Mouse (Mus musculus) embryonic facial prominence, embryonic 15.5 days (tissue): ENCODE results near the gene AC129217.1. TPM values are rescaled to one million over a fixed set of nuclear protein-coding genes. Genes with fewer than 3 reads are reported as not detected.
"Not testable (repeated sequence)": the region's sequence is repeated elsewhere in the genome, so short reads cannot be mapped to it uniquely, and the experiment has no call there.

Experiments used
- ATAC-seq: fragments of 200-750 bp; cut with Nextera tagmentation; 2 replicates; pipeline ENCODE4 v1.8.0; 2017; ENCODE audit warnings: low read depth, moderate TSS enrichment; ENCODE audit not compliant: insufficient number of reproducible peaks, low FRiP score, low TSS enrichment
- H3K27ac ChIP-seq: fragments of 300-500 bp; sonication (generic); replicated peaks from 2 replicates; pipeline ENCODE4 v1.5.1; 2015; ENCODE audit warnings: mild to moderate bottlenecking, inconsistent platforms
- H3K27me3 ChIP-seq: fragments of 300-500 bp; sonication (generic); 2 replicates; pipeline ENCODE4 v1.6.1; 2015; ENCODE audit warnings: inconsistent platforms
- H3K36me3 ChIP-seq: fragments of 300-500 bp; sonication (generic); 2 replicates; pipeline ENCODE4 v1.6.1; 2015; ENCODE audit warnings: mild to moderate bottlenecking, inconsistent platforms
- H3K4me1 ChIP-seq: fragments of 300-500 bp; sonication (generic); 2 replicates; pipeline ENCODE4 v1.6.1; 2015; ENCODE audit warnings: inconsistent platforms
- H3K4me2 ChIP-seq: fragments of 300-500 bp; sonication (generic); replicated peaks from 2 replicates; pipeline ENCODE4 v1.6.1; 2015; ENCODE audit warnings: mild to moderate bottlenecking, inconsistent platforms
- H3K4me3 ChIP-seq: fragments of 300-500 bp; sonication (generic); replicated peaks from 2 replicates; pipeline ENCODE4 v1.5.1; 2015; ENCODE audit warnings: mild to moderate bottlenecking, inconsistent platforms
- H3K9ac ChIP-seq: fragments of 300-500 bp; sonication (generic); 2 replicates; pipeline ENCODE4 v1.6.1; 2015; ENCODE audit warnings: inconsistent platforms
- H3K9me3 ChIP-seq: fragments of 300-500 bp; sonication (generic); replicated peaks from 2 replicates; pipeline ENCODE4 v1.6.1; 2016; ENCODE audit warnings: inconsistent platforms
- WGBS: fragments of 180-500 bp; shearing (Covaris S2); methylation state at CpG from one replicate; pipeline ENCODE4 v1.1.7; 2015; 5-methylcytosine and 5-hydroxymethylcytosine counted together
- polyA plus RNA-seq: library from polyadenylated mRNA; unstranded; fragments of >200 nt; fragmentation: Nextera tagmentation; extraction: Ambion mirVana; gene quantifications from 2 replicates; pipeline ENCODE4 v1.2.1, GENCODE M21; 2015

AC129217.1 gene
- polyA plus RNA-seq, 1 experiment from 2014 or later = not detected

DNA sequence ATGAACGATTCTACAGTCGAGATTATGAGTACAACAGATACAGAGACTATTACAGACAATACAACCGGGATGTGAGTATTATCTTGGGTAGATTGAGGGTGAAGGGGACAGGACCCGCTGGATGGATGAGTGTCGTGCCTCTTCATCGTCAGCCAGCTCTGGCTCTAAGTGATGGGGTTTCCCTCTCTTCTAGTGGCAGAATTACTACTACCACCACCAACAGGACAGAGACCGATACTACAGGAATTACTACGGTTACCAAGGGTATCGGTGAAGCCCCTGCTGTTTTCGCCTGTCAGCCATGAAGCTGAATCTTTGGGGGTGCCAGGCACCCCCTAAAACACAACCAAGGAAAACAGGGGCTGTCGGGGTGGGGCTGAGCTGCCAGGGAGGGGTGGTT, 1.7 kb downstream of the AC129217.1 start:
- Histone ChIP-seq H3K9ac (no peak overlapping the region), H3K4me1 (0 out of 2 replicates have a peak, but pooled peaks cover 3% of the 10 kb centered on the region), H3K36me3 (peaks cover 93% of the 10 kb centered on the region), H3K9me3 (no peaks in the 10 kb centered on the region), H3K27me3 (no peaks in the 10 kb centered on the region), H3K4me3 (no peak overlapping the region), H3K27ac (no peak overlapping the region), H3K4me2 (no peak overlapping the region)
- no peak for ATAC-seq
- WGBS = 77% methylated on average over 11 of the region's 11 CpGs

DNA sequence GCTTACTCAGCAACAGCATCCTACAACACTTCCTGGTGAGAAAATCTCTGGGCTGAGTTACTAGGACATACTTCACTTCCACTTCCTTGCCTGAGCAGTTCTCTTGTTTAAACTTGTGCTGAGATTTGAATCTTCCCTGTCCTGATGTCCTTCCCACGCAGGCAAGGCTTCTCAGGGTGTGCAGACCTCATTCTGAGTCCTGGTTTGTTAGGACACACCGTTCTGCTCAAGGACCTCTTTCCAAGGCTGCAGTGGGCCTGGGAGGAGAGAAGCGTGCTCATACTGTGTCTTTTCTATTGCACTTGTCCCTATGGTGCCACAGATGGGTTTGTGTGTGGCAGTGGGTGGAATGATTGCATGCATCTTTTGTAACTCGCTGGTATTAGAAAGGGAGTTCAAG, 3.4 kb downstream of the AC129217.1 start:
- Histone ChIP-seq H3K27ac (no peak overlapping the region), H3K36me3 (peaks cover 76% of the 10 kb centered on the region), H3K4me3 (no peak overlapping the region), H3K9ac (no peak overlapping the region), H3K27me3 (no peaks in the 10 kb centered on the region), H3K9me3 (no peaks in the 10 kb centered on the region), H3K4me1 (peaks cover 3% of the 10 kb centered on the region), H3K4me2 (no peak overlapping the region)
- 83% methylated on average over 4 of the region's 4 CpGs for WGBS
- ATAC-seq = no peak

GRCm38 (mm10) chr19:8836327-8836726, 6.8 kb downstream of the AC129217.1 start:
- H3K27ac ChIP-seq = peak overlapping the region; percentile 98; the same call in 1 of the 2 replicates
- H3K9me3 ChIP-seq, H3K4me2 ChIP-seq, ATAC-seq, H3K4me3 ChIP-seq, H3K9ac ChIP-seq, H3K27me3 ChIP-seq: not testable (repeated sequence)
- 97% methylated on average over 10 of the region's 10 CpGs for WGBS
- H3K36me3 ChIP-seq = peaks cover 43% of the 10 kb centered on the region
- peaks cover 32% of the 10 kb centered on the region for H3K4me1 ChIP-seq

- peak within 1 kb of the TSS; percentile 88 for H3K4me2 ChIP-seq
- H3K27ac ChIP-seq = peak within 1 kb of the TSS; percentile 98
- peaks cover 34% of the 10 kb centered on the region for H3K36me3 ChIP-seq
- peak within 1 kb of the TSS; percentile 61 for H3K4me3 ChIP-seq
- WGBS = under 1% methylated on average over 38 of the region's 38 CpGs
- H3K9me3 ChIP-seq = no peaks in the 10 kb centered on the region
- no peaks in the 10 kb centered on the region for H3K27me3 ChIP-seq
- peak within 1 kb of the TSS; percentile 80 for H3K9ac ChIP-seq
- H3K4me1 ChIP-seq = peaks cover 32% of the 10 kb centered on the region
- peak; percentile 78 for ATAC-seq
These were observed 7.7 kb downstream of the AC129217.1 start, which contains the start of gene Bscl2 for GRCm38 (mm10) chr19:8837251-8837791. Bscl2 (plus strand) TSS chr19:8837467.

DNA sequence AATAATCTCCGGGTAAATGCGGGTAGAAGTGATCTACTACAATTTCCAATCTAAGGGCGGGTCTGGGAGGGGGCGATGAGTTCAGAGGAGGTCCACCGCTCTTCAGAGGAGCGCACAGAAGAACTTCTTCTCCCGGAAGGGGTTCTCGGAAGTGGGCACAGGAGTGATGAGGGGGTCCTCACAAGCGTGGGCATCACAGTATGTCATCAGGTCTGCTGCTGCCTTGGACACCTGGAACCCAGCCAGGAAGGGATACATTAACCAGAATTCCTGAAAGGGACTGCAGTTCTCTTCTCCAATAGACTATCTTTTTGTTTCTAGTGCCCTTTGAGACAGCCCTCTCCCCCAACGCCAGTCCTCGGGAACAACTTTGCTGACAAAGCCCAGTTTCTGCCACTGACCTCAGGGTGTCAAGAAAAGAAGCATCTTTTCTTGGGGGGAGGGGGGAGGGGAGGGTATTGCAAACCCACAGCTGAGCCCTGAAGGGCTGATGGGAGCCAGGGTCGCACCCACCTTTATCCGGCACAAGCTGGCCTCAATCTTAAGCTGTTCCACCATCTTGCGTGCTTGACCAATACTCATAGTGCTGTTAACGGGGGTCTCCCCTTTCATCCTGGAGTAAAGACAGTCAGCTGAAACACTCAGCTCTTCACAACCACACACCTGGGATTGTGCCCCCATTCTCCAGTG, 8.6 kb downstream of the AC129217.1 start:
- WGBS = 19% methylated on average over 15 of the region's 15 CpGs
- H3K27ac ChIP-seq = peak overlapping the region; percentile 98
- no peak for ATAC-seq
- H3K4me1 ChIP-seq = peaks cover 32% of the 10 kb centered on the region
- peak overlapping the region; percentile 61 for H3K4me3 ChIP-seq
- H3K27me3 ChIP-seq = no peaks in the 10 kb centered on the region
- no peaks in the 10 kb centered on the region for H3K9me3 ChIP-seq
- peak overlapping the region; percentile 88 for H3K4me2 ChIP-seq
- H3K9ac ChIP-seq = peak overlapping the region; percentile 80
- H3K36me3 ChIP-seq = peaks cover 25% of the 10 kb centered on the region

- peak within 1 kb of the TSS; percentile 80 for H3K9ac ChIP-seq
- peak within 1 kb of the TSS; percentile 88 for H3K4me2 ChIP-seq
- no peaks in the 10 kb centered on the region for H3K9me3 ChIP-seq
- H3K27ac ChIP-seq = peak within 1 kb of the TSS; percentile 98
- 55% methylated on average over 11 of the region's 11 CpGs for WGBS
- H3K27me3 ChIP-seq = no peaks in the 10 kb centered on the region
- peaks cover 14% of the 10 kb centered on the region for H3K36me3 ChIP-seq
- H3K4me1 ChIP-seq = peaks cover 32% of the 10 kb centered on the region
- peak within 1 kb of the TSS; percentile 61 for H3K4me3 ChIP-seq
- no peak for ATAC-seq
These were observed 9.7 kb downstream of the AC129217.1 start, which contains the start of gene Gng3 for GRCm38 (mm10) chr19:8839103-8839907. Gng3 (minus strand) TSS chr19:8839194.

- WGBS = 24% methylated on average over 29 of the region's 29 CpGs
- Histone ChIP-seq H3K27ac (no peak overlapping the region), H3K27me3 (no peaks in the 10 kb centered on the region), H3K4me1 (peaks cover 32% of the 10 kb centered on the region), H3K36me3 (peaks cover 6% of the 10 kb centered on the region), H3K4me2 (peak overlapping the region; percentile 73), H3K9me3 (no peaks in the 10 kb centered on the region), H3K9ac (peak overlapping the region; percentile 54), H3K4me3 (peak overlapping the region; percentile 45)
- ATAC-seq = peak; percentile 56
These were observed 10.6 kb downstream of the AC129217.1 start for GRCm38 (mm10) chr19:8839908-8840791.

- H3K27me3 ChIP-seq = no peaks in the 10 kb centered on the region
- peaks cover 32% of the 10 kb centered on the region for H3K4me1 ChIP-seq
- peak overlapping the region; percentile 73 for H3K4me2 ChIP-seq
- no peaks in the 10 kb centered on the region for H3K9me3 ChIP-seq
- 93% methylated on average over 7 of the region's 7 CpGs for WGBS
- H3K9ac ChIP-seq = peak overlapping the region; percentile 54
- no peak for ATAC-seq
- H3K4me3 ChIP-seq = peak overlapping the region; percentile 45
- H3K27ac ChIP-seq = no peak overlapping the region
- peaks cover 4% of the 10 kb centered on the region for H3K36me3 ChIP-seq
These were observed 11.4 kb downstream of the AC129217.1 start for GRCm38 (mm10) chr19:8841012-8841411.

DNA sequence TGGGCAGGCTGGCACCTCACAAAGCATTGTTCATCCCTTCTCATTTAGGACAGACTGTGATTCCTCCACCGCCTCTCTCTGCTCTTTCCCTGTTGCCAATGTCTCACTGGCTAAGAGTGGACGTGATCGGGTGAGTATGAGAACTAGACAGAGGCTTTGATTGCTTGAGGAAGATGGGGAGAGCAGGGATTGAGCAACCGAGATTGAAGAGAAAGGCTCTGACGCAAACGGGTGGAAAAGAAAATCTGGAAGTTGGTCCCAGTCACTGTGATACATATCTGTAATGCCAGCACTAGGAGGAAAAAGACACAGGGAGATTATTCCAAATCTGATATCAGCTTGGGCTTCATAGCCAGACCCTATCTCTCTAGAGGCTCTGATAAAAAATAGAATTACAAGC, 13.4 kb downstream of the AC129217.1 start:
- Histone ChIP-seq H3K4me1 (peaks cover 31% of the 10 kb centered on the region), H3K9me3 (no peaks in the 10 kb centered on the region), H3K4me2 (no peak overlapping the region), H3K36me3 (peaks cover 23% of the 10 kb centered on the region), H3K9ac (no peak overlapping the region), H3K27me3 (no peaks in the 10 kb centered on the region), H3K4me3 (no peak overlapping the region), H3K27ac (no peak overlapping the region)
- ATAC-seq = no peak
- 83% methylated on average over 6 of the region's 6 CpGs for WGBS

DNA sequence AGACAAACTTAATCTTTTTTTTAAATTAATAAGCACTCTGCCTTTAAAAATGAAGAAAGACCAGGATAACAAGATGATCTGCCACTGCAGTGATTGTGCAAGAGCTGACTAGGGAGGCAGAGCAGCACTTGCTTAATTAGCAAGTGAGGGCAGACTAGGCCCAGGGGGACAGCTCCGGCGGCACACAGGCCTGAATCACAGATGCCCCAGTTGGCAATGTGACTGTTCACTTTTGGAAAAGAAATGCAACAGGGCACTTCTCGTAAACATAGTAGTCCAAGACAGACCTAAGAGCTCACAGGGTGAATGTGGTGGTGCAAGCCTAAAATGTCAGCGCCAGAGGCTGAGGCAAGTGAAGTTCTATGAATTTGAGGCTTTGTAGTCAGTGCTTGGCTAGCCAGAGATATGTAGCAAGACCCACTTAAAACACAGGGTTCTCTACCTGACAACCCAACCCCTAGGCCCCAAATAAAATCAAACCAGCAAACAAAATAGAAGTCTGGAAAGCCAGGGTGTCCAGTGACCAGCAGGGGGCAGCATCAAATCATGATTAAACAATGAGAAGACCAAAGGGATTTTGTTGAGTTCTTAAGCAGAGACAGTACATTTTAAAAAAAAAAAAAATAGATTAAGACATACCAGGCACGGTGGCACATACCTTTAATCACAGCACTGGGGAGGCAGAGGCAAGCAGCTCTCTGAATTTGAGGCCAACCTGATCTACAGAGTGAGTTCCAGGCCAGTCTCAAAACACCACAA, 15.0 kb downstream of the AC129217.1 start:
- 48% methylated on average over 5 of the region's 5 CpGs for WGBS

More for the DNA sequence above, 15.0 kb downstream of the AC129217.1 start:
- ATAC-seq = no peak
- Histone ChIP-seq H3K36me3 (peaks cover 28% of the 10 kb centered on the region), H3K27ac (peak overlapping the region; percentile 56; the same call in 1 of the 2 replicates), H3K4me2 (no peak overlapping the region), H3K27me3 (no peaks in the 10 kb centered on the region), H3K4me3 (no peak overlapping the region), H3K4me1 (peaks cover 16% of the 10 kb centered on the region), H3K9ac (no peak overlapping the region), H3K9me3 (no peaks in the 10 kb centered on the region)
